Mouse (Mus musculus) embryo, embryonic 10.5 days (tissue): Measurements from ENCODE around the gene Uckl1.

Experiments
- DNase-seq: peaks from one replicate; pipeline ENCODE4 v3.0.0-alpha.2; 2015; ENCODE audit warnings: low spot score

Gene Uckl1

DNA sequence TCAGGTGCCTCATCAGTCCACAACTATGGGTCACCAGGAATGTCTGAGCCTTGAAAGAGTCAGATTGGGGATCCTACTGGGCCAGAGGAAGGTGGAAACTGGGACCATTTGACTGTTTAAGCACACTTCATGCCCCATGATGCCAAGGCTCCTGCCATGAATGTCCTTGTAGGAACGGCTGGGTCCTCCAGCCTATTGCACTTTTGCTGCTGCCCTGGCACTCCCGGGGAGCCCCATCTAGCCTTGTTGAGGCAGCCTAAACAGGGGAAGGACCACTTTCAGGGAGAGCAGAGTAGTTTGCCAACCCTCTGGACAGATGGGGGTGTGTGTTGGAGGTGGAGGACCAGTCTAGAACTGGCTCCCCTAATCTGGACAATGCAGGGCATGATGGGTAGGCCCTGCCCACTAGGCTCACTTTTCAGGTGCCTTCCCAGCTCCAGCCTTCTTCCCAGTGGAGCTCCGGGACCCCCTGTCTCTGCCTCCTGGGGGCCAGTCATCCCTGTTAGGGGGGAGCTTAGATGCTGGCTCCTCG lies at the start of gene Uckl1:
Uckl1 (minus strand) TSS at position 482 of the 532 bp plus-strand sequence.
- no peak for DNase-seq

DNA sequence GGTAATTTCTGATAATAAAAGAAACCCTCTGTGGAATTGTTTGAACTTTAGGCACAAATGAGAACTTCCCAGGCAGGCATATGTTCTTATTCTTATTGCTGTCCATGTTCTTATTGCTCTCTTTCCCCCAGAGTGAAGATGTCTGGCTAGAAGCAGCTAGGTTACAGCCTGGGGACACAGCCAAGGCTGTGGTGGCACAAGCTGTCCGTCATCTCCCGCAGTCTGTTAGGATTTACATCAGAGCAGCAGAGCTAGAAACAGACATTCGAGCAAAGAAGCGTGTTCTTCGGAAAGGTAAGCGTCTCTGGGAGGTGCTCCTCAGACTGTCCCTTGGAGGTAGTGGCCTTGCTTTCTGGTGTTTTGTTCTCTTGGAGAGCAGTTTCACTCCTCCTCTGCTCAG lies 47.9 kb upstream of the Uckl1 start:
- DNase-seq: no peak

DNA sequence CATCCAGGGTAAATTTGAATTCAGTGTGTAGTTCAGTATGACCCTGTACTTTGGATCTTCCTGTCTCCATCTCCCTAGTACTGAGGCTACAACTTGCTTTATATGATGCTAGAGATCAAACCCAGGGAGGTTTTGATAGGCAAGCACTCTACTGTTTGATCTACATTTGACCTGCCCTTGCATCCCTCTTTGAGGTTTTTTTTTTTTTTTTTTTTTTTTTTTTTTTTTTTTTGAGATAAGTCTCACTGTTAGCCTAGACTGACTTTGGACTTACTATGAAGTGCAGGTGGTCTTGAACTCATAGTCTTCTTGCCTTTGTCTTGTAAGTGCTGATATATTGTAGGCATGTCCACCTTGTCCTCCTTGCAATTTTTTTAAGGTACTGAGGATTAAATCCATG lies 43.8 kb upstream of the Uckl1 start:
- no peak for DNase-seq

DNA sequence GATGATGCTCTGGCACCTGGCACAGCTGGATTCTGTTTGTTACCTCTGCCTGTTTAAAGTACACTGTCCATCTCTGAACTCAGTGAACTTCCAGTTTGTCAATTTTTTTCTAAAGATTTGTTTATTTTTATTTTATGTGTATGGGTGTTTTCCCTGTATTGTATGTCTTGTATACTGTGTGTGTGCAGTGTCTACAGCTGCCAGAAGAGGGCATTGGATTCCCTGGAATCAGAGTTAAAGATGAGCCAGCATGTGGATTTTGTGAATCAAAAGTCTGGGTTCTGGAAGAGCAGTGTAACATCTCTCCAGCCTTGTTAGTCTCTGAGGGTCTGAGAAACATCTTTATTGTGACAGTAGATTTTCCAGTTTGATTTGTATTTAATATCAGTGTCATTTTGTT lies 38.7 kb upstream of the Uckl1 start:
- DNase-seq: peak; percentile 34

DNA sequence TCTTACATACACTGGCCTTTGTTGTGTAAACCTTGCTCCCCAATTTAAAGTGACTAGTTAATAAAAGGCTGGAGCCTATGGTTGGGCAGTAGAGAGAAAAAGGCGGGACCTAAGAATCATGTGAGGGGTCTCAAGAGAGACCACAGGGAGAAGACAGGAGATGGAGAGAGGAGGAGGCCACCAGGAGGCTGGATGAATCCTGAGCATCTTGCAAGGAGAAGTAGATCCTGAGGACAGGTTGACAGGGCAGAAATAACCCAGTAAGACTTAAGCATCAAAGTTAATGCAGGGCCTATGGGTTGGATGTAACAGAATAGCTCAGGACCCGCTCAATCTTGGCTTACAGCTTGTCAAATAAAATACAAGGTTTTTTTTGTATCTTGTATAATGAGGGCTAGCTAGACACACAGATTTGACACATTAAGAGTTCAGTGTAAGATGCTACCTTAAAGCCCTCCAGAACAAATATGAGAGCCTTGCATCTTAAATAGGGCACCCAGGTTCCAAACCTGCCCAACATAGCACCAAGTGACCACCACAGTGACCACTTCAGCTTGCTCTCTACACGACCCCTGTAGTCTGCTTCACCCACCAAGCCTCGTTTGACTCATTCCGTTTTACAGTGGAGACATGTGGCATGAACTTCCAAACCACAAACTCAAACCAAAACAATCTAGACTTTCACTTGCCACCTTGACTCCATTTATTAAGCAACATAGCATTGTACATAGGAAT lies 34.2 kb upstream of the Uckl1 start:
- no peak for DNase-seq

DNA sequence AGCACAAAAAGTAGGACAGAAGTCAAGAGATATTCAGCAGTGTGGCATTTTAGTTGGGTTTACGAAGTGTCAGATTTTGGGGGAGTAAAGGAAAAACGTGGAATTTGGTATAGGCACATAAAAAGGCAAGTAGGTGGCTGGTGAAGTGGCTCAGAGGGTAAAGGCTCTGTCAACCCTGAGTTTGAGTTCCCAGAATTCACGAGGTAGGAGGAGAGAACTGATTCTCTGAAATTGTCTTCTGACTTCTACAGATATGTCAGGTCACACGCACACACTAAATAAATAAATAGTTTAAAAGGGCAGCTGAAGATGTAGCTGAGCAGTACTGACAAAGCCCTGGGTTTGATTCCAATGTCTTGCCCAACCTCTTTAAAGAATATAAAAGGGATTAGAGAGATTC lies 17.7 kb upstream of the Uckl1 start:
- no peak for DNase-seq

DNA sequence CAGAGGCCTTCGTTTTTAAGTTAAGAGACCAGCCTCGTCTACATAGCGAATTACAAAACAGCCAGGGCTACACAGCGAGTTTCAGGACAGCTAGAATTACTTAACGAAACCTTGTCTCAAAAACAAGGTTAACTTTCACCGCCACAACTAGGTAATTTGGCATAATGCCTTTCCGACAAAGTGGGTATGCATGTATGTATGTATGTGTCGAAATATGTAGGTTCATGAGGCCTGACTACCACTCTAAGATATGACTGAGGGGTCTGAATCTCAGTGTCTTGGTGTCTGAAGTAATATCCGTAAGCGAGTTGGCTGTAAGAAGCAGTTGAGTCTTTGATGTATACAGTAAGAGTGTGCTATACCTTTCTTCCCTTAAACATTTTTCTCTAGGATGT lies 17.1 kb upstream of the Uckl1 start:
- DNase-seq: no peak

DNA sequence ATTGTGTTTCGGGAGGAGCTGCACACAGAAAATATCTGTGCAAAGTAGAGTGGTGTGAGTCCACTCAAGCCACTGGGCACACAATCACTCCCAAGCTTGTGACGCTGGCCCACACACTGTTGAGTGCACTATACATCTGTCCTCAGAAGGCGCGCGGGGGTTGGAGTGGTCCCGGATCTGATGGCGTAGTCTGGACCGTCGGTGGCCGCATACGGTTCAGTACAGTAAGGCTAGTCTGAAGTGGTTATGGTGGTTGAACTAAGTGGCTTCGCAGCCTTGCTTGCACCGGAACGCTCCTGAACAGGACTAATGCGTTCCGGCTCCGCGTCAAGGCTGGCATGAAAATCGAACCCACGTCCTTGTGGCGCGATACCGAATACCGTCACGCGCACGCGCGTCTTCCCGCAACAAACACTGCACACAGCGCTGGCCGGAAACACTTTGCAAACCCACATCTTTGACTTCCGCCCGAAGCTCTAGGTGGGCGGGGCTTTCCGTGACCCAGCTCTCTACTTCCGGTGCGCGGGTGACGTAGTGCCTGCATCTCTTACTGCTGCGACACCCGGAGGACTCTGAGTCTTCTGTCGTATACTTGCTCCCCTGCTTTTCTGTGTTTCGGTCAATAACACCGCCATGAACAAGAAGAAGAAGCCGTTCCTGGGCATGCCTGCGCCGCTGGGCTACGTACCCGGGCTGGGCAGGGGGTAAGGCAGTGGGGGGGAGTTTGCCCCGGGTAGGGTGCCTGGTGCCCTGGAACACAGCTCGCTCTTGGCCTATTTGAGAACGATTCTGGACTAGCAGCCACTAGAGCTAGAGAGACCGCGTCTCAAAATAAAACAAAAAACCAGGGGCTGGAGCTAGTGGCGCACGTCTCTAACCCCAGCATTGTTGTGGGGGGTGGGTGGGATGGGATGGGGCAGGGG lies 16.4 kb upstream of the Uckl1 start:
- peak; percentile 99 for DNase-seq

DNA sequence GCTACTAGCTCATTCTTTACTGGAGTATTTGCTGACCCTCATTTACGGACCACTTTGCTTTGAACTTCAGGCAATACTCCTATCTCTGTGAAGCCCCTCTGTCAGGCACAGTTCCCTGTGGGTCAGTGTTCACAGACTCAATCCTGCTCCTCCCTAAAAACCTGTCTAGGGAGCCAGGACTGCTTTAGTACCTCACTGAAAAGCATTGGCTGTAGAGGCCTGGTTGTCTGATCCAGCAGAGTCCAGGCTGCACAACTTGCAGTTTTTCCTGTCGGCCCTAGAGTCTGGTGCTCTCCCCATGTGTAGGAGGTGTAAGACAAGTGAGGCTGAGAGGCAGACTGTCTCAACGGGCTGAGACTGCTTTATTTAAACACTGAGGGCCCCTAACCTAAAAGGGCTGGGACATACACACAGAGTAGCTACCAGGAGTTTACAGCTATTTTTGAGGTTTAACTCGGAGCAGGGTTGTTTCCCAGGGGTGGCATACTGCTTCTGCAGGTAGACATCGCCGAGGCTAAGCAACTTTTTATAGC lies 15.6 kb upstream of the Uckl1 start:
- DNase-seq: no peak

DNA sequence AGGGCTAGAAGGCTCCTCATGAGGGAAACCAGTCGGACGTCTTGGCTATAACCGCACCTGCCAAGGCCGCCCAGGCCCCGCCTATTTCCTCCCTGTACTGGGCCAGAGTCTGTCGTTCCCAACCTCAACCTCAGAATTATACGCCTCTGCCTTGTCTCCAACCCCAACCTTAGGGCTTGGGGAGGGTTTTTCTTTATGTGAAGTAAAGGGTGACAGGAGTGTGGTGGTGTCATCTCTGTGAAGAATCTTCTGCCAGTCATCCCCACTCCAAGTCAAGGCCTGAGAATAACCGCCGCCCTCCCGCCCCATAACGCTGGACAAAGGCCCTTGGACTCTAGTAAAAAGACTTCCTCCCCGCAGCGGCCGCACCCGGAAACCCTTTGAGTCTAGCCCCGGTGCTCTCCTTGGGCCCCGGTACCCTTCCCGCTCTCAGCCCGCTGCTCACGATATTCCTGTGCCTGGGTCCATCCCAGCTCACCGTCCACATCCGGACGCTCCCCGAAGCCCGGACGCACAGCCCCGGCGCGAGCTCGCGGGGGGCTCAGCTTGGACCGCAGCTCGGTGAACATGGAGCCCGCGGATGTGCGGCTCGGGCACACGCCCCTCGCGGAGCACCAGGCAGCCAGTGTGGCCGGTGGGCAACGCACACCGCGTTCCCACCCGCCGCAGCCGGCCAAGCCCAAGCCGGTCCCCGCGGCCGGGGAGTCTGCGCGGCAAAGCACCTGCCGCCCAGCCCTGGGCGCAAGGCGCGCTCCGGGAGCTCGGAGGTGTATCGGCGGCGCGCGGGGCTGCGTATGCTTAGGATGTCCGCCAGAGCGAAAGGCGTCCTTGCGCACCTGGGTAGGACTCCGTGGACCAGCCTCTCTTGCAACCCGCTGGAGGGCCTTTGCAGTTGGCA lies 14.0 kb upstream of the Uckl1 start, which contains the start of gene Samd10:
Samd10 (minus strand) TSS at position 759 of the 898 bp plus-strand sequence.
- DNase-seq: peak; percentile 74

DNA sequence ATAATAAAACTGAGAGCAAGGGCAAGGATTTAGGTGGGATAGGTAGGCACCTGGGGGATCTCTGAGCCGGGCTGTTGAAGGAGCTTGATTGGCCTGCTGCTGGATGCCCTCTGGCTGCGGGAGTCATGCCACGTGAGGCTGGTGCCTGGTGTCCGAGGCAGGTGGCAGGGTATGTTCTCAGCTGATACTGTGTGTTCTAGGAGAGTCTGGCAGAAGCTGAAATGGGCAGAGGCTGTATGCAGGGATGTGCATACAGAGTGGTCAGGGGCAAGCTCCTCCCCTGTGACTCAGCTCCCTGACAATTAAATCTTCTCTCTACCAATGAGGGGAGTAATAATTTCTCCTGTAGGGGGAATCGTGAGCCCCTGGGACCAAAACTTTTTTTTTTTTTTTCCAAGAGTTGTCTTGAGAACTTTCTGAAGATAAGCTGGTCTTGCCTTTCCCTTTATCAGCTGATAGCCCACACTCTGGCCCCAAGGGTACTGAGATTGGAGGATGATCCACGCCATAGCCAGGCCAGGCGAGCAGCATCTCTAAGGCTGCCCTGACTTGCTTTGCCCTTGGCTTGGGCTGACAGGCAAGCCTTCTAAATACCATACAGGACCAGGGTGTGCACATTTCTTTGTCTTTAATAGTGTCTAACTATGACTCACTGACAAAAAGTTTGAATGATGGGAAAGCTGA lies 12.8 kb upstream of the Uckl1 start:
- no peak for DNase-seq

DNA sequence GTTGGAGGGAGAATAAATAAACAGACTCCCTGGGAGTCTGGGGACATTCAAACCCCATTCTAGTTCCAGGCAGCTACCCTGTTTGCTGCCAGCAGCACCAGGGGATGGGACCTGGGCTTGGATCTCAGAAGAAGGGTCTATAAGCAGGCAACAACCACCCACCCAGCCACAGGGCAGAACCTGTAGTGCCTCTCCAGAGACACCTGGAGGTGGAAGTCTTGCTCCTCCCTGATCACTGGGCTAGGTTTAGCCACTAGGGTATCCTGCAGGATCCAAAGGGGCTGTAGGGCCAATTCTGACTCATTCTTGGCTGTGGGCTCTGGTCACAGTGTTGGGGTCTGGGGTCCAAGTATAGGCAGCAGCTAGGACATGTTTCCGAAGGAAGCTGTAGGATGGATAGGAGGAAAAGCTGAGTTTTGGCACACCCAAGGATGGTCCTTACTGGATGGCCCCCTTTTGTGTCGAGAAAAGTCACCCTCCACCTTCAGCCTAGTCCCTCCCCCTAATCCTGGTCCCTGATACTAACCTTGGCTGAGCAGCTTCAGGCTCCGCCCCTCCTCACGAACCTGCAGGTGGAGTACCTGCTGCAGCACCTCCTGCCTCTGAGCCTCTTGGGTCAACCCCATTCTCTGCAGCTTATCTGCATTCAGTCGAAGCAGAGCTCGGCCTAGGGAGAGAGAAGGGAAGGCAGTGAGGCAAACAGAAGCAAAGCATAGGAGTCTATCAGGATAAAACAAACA lies 11.7 kb upstream of the Uckl1 start:
- DNase-seq: no peak

DNA sequence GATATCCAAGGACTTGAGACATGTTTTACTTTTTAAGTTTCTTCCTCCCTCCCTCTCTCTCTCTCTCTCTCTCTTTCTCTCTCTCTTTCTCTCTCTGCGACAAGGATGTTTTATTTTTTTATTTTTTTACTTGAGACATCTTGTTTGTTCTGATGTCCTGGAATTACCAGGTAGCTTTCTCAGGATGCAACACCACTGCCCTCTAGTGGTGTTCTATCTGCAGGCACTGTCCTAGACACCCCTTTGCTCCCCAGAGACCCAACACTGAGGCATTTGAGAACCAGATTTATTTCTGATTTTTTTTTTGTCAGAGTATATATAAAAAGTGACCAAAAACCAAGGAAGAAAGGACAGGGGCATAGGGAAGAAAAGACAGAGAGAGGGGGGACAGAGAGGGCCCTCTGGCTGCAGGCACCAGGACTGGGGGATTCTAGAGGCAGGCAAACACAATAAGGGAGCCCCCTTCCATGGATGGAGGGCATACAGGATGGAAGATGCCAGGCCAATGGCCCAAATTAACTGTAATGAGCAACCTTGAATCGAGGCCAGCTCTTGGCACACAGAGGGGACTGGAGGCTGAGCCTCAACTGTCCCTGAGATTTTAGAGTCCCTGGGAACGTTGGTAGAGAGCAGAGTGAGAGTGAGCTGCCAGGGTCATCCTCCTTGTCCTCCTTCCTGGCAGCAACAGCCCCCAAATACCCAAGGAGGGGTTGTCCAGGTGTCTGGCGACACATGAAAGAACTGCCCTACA lies 10.4 kb upstream of the Uckl1 start:
- peak; percentile 68 for DNase-seq

DNA sequence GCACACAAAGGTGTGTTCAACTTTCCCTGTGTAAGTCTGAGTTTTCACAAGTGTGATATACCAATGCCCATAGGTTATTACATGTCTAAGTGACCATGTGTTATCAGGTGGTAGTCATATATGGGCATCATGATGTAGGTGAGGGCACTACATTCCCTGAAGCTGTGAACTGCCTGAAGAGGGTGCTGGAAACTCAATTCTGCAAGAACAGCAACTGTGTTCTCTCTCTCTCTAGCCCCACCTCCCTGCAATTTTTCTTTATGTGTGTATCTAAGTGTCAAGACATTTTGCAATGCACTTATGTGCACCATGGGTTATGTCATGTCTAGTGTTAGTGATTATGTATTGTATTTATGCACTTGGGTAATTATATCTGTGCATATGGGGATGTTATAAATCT lies 9.2 kb upstream of the Uckl1 start:
- DNase-seq: no peak

DNA sequence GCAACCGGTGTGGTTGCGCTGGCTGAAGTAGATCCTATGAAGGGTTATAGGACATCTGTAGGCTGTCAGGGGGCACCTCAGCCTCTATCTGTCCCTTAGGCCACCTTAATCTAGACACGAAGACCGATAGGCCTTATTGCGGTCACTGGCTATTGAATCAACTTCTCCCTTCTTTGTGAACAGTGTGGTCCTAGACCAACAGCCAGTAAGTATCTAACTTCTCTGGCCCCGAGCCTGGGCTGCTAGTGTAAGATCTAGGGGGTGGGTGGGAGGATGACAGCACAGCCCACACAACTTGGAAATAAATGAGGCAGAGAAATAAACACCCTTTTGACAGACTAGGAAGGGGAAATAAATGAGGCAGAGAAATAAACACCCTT lies 8.3 kb upstream of the Uckl1 start:
- DNase-seq: peak; percentile 39

DNA sequence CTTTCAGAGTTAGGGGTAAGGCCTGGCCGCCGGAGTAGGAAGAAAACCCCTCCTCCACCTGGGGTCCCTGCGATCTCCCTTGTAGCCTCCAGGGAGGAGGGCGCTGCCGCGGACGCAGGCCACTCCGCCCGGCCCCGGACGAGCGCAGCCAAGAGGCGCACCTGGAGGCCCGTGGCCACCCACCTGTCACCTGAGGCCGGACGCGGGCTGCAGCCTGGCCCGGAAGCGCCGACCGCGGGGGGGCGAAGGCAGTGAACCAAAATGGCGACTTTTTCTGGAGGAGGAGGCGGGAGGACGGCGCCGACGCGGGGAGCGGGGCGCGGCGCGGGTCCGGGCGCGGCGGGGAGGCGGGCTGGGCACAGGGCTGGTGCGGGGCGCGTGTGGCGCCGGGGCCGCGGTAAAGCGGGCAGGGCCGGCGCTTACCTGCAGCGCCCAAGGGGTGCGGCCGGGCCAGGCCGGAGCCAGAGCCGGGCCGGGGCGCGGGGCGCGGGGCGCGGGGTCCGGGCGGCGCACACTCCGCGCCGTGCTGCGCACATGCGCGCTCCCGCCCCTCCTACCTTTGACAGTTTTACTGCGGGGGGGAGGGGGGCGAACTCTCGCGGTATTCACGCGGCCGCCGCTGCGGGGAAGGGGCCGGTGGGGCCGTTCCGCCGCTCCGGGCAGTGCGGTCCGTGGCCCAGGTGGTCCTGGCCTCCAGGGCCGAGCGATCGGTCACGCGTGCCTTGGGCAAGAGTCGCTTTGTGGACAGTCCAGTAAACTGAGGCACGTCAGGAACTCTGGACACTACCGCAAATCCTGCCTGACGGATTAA lies 7.7 kb upstream of the Uckl1 start, which contains the start of gene Zfp512b:
Zfp512b (minus strand) TSS at position 573 of the 811 bp plus-strand sequence.
- DNase-seq: peak; percentile 81

DNA sequence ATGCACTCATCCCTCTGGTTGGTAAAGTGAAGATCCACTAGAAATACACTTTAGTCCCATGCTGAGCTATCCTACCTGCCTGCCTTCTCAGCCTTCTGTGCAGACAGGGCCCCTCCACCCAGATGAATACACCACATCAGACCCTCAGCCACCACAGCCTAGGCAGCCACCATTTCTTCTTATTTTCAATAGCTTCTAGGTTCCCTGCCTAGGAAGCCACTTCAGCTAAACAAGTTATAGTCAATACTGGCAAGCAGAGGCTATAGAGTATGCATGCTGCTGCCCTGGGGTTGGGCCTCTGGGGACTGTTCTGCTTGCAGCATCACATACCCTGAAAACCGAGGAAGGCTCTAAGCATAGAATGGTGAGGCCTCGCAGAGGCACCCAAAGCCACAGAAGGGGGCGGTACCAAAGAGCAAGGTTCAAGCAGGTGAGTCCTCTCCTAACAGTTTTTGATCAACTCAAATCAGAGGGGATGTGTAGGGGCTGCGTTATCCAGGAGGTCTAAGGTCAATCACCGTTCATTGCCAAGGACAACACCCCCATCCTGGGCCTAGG lies 6.9 kb upstream of the Uckl1 start, which contains the start of gene Prpf6:
Prpf6 (plus strand) TSS at position 341 of the 558 bp plus-strand sequence.
- DNase-seq: no peak

DNA sequence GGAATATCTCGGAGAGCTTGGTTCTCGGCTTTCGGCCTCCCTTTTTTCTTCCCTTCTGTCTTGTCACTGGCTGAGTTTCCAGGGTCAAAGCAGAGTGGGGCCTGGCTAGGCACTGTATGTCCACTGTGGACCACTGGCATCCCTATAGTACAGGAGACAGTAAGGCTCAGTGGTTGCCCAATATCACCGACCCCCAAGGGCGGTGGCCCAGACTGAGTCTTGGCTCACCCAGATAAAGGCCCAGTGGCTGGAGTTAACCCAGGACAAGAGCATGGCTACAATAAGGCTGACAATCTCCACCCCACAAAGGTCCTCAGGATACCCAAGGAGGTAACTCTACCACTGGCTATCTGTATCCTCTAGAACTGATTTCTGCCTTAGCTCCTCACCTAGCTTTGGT lies 5.8 kb upstream of the Uckl1 start:
- DNase-seq: no peak
